Mouse (Mus musculus) heart, adult 2 months (tissue): Measurements from ENCODE around the gene Tmem87b.

Experiments used
- CTCF ChIP-seq: fragments of 200-600 bp; IDR thresholded peaks from 2 replicates; pipeline ENCODE4 v1.8.1; 2022; ENCODE audit warnings: antibody characterized with exemption, mild to moderate bottlenecking, moderate library complexity
- EP300 ChIP-seq: fragments of 200-500 bp; IDR thresholded peaks from 2 replicates; pipeline ENCODE4 v1.6.1; 2011; ENCODE audit warnings: low read depth, low read length, control low read depth; ENCODE audit not compliant: insufficient read depth

GRCm38 (mm10) chr2:128806561-128806960 lies 11.4 kb upstream of the Tmem87b start:
- 0 out of 2 replicates have a peak, but pooled peaks have one; percentile 38 for TF ChIP-seq EP300
- TF ChIP-seq CTCF = no peak
